Mouse (Mus musculus) B cell, adult 62 days (primary cell): ENCODE data around the gene Map3k7cl. TPM values are rescaled to one million over a fixed set of nuclear protein-coding genes. Genes with fewer than 3 reads are reported as not detected.

Source experiments
- total RNA-seq: library from RNA; stranded (reverse); gene quantifications from 4 replicates; pipeline ENCODE4 v1.2.4, GENCODE M21; 2023

The Map3k7cl gene
- not detected in 4 replicates for total RNA-seq

DNA sequence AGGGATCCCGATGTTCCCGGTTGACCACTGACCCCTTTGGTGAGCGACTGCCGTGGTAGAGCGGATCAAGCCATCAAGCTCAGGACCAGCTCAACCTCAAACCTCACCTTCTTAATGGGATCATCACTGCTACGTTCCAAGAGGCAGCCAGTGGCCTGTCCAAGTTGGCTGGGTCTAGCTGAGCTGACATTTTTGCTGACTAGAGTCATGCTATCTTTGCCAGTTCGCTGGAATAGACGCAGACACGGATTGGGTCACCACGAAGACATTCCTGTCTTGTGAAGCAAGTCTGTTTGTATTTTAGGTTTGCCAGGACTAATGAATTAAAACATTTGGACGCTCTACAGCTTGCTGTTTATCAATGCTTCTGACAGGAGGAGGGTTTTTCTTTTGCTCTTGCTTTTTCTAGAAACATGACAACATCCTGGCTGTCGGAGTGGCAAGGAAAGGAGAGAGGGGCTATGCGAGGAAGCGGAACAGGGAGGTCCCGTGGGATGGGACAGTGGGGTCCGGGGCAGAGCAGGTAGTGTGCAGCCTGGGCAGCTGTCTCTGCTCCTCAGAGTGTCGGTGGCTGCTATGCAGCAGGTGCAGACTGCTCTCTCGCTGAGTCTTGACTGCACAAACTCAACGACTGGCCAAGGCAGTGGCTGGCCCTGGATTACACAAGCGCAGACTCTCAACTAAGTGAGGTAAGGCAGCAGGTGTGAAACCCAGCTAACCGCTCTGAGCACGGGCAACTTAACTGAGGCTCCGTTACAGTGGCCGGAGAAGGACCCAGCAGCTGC, at the start of gene Map3k7cl:
Gene Map3k7cl, plus strand, starts transcription at position 424 of the 785 bp plus-strand sequence.

Other genes with a start within 250 kb of the Map3k7cl start
- 21.5 to 27.9 TPM (median 24.3 TPM) in 4 replicates for gene N6amt1, start 199.1 kb upstream of the Map3k7cl start, total RNA-seq
- 43.5 to 46.6 TPM (median 45.6 TPM) in 4 replicates for gene Ltn1, start 120.7 kb upstream of the Map3k7cl start, total RNA-seq
- 4.6 to 7.4 TPM (median 5.4 TPM) in 4 replicates for gene Rwdd2b, start 112.8 kb upstream of the Map3k7cl start, total RNA-seq
- gene Usp16, start 98.6 kb upstream of the Map3k7cl start, total RNA-seq, result 176 to 195 TPM (median 186 TPM) in 4 replicates
- 141 to 162 TPM (median 150 TPM) in 4 replicates for gene Cct8, start 57.5 kb upstream of the Map3k7cl start, total RNA-seq
- 24.7 to 28.8 TPM (median 25.4 TPM) in 4 replicates for gene Bach1, start 145.6 kb downstream of the Map3k7cl start, total RNA-seq